Mouse (Mus musculus) cerebellum, postnatal 10 days (tissue): ENCODE data around the gene Baz1b.

Experiments used
- DNase-seq, 2 experiments: peaks; one replicate each; pipeline ENCODE4 v3.0.0; 2021; ENCODE audit warnings: mixed read lengths in 2 of 2

Baz1b gene

DNA sequence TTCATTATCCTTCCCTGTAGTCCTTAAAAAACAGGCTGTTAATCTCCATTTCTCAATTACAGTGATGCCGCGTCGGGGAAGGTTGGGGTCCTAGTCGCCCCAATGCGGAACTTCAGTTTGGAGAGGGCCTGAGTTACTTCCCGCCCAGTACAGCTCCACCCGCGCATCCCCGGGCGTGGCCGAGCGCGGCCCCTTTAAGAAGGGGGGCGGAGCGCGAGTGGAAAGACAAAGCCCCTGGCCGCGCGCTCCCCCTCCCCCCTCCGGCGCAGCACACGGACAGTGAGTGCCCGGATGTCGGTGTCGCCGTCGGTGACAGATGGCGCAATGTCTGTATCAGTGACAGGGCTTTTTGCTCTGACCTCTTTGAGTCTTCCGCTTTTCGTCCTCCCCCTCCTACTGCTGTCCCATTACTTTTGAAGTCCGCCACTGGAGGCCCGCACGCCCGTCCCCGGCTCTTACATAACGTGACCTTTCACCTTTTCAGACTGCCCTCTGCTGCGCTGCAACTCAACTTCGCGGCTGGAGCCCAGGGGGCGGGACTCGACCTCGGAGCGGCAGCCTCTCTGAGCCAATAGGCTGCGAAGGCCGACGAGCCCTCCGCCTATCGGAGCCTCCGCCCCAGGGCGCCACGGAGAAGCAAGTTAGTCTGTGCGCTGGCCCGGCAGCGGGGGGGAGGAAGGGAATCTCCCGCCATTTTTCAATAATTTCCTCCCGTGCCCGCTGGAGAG is at the start of gene Baz1b:
Baz1b (plus strand) TSS at position 644 of the 728 bp plus-strand sequence.
- DNase-seq: peak; percentile 99 to 100

DNA sequence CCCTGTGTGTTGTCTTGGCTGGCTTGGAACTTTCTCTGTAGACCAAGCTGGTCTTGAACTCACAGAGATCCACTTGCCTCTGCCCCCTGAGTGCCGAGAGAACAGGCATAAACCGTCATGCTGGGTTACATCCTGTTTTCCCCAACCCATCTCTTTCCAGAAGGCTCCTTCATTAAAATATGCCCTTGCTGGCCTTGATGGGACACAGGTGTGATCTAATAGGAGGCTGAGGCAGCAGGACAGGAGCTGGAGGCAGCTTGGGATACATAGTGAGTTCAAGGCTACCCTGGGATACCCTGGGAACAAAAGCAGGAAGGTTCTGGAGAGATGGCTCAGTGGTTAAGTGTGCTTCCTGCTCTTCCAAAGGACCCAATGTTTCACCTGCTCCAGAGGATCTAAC is 47.2 kb upstream of the Baz1b start:
- DNase-seq: no peak

DNA sequence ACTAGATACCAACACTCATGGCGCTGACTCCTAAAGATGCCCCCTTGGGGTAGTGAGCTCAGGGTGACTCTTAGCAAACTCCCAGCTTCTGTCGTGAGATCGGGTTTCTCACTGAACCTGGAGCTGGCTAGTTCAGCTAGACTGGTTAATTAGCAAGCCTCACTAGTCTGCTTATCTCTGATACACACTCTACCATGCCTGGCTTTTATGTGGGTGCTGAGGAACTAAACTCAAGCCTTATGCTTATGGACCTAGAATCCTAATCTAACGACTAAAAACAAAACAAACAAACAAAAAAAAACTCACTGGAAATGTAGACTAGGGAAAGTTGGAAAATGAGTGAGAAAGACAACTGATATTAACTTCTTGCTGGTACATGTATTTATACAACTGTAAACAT is 42.6 kb upstream of the Baz1b start:
- DNase-seq: no peak

DNA sequence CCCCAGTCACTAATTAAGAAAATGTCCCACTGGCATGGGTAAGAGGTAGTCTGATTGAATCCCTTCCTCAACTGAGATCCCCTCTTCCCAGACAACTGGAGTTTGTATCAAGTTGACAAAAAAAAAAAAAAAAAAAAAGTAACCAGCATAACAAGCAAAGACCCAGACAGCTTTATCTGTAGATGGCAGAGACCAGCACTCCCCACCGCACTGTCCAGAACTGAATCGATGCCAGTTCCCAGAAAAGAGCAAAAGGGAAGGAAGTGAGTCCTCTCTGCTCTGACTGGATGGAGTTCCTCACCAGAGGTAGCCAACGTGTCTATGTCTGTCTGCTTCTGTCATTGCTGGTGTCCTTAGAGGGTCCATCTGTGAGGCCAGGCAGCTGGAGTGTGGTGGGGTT is 41.5 kb upstream of the Baz1b start:
- no peak for DNase-seq

DNA sequence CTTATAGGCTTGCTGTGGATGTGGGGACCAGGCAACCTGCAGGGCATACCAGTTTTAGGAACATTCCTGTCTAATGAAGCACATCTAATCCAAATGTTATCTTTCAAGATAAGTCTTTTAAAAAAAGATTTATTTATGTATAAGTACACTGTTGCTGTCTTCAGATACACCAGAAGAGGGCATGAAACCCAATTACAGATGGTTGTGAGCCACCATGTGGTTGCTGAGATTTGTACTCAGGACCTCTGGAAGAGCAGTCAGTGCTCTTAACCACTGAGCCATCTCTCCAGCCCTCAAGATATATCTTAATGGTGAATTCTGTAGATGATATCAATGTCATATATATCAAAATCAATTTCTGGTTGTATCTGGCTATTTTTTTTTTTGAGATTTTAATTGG is 41.1 kb upstream of the Baz1b start:
- no peak for DNase-seq

DNA sequence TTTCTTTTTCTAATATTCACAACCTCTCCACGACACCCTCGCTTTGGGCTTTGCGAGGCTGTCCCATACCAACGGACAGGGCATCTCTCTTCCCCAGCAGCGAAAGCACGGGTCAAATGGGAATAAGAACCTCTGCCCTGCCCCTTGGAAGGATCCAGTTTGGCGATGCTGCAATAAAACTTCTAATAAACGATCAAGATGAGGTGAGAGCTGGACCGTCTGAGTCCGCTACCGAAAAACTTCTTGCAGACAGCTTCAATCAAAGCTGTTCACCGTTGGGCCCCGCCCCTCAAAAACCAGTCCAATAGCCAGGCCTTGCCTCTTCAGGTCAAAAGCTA is 38.4 kb upstream of the Baz1b start:
- no peak for DNase-seq

DNA sequence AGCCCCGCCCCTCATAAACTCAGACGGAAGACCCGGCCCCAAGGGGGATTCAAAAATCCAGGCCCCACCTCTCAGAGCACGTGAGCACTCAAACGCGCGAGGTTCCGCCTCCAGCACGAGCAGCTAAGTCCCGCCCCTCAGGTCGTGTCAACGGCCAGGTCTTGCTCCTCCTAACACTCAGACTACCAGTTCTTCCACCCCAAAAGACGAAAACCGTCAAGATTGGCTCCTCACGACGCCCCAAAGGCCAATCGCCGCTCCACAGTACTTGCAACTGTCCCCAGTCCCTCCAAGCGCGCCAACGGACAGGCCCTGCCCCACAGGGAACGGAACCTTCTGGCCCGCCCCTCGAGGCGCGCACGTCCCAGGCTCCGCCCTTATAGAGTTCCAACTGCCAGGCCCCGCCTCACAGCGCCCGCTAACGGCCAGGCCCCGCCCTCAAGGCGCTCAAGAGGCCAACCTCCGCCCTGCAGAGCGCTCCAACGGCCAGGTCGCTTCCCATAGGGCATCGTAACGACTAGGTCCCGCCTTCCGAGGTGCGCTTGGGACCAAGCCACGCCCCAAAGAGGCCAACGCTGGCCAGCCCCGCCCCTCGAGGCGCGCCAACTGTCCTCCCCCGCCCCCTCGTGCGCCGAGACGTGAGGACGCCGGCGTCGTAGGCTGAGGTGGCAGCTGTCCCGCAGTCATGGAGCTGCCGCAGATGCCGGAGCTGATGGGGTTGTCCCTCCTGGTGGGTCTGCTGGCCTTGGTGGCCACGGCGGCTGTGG is 37.8 kb upstream of the Baz1b start, which contains the start of gene Tbl2:
Tbl2 (plus strand) TSS at position 605 of the 767 bp plus-strand sequence.
- peak; percentile 99 to 100 for DNase-seq

DNA sequence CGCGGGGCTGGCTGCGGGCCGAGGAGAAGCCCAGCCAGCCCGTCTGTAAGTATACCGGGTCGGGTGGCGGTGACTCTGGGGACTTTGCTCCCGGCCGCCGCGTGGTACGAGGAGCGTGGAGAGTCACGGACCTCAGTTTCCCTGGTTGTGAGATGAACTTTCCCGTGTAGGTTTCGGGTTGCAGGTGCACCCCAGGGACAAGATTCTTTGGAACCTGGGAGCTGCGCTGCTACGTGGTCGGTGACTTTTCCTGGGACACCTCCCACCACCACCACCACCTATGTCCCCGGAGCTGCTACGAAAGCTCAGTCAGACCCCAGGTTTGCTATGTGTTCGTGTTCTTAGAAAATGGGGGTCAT is 37.3 kb upstream of the Baz1b start:
- no peak for DNase-seq

DNA sequence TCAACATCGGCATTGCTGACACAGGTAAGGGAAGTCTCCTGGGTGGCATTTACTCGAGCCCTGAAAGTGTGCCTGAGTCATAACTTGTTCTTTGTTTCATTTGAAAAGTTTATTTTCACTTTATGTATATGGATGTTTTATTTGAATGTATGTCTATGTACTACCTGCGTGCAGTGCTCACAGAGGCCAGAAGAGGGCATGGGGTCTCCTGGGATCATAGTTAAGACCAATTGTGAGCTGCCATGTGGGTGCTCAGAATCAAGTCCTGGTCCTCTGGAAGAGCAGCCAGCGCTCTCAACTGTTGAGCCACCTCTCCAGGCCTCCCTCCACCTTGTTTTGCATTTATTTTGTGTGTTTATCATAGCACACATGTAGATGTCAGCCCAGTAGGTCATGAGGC is 30.6 kb upstream of the Baz1b start:
- no peak for DNase-seq

DNA sequence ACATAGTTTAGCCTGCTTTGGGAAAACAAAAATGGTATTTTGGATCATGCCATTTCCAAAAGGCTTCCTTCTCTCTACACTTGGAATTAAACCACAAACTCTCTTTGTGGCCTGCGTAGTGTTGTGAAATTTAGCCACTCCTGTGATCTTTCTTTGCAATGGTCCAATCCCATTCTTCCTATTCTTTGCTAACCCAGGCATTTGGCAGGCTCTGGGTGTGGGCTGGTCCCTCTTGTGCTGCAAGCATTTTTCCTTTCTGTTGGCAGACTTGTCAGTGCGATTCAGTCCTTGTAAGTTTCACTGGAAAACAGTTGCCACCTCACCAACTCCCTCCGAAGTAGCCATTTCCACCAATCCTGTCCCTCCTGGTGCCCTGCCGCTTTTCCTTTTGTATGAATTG is 25.8 kb upstream of the Baz1b start:
- no peak for DNase-seq

DNA sequence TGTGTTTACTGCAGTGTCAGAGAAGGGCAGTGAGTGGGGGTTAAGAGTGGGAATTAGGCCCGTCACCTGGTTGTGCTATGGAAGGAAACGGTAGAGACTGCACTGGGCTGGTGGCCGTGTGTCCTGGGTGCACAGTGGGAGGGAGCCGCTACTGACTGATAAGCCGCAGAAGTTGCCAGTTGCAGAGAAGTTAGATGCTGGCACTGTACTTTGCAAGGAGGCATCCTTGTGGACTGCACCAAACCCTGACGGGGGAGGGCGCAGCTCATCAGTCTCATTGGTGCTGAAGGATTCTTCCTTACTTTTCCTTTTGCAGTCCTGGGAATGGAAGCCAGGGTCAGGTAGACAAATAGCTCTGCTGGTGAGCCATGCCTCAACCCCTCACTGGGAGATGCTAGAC is 25.4 kb upstream of the Baz1b start:
- no peak for DNase-seq

DNA sequence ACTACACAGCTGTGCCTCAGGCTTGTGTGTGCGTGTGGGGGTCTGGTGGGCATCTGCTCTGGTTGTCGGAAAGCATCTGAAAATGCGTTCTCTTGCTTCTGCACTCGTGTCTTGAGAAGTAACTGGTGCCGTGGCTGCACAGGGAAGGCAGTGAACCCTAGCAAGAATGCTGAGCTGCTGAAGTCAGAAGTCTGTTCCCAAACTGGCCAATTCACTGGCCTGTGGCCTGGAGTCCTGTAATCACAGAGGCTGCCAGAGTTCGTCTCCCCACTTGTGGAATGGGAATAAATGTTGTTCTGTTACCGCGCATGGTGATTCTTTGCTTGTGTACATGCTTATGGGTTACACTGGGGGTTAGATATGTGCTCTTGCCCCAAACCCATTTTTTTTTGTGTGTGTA is 24.7 kb upstream of the Baz1b start:
- no peak for DNase-seq

DNA sequence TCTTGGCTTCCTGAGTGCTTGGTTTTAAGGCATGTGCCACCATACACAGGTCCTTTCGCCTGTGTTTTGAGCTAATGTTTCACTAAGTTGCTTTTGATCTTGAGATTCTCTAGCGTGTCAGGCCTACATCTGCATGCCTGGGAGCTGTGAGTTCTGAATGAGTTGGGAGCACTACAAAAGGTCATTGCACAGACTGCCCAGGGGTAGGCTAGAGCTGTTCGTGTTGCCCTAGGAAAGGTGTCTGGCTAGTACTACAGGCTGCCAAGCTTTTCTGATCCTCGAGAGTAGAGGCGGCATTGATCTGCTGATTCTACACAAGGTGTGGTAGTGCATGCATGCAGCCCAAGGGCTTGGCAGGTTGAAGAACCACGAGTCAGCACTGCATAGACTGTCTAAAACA is 24.2 kb upstream of the Baz1b start:
- no peak for DNase-seq

DNA sequence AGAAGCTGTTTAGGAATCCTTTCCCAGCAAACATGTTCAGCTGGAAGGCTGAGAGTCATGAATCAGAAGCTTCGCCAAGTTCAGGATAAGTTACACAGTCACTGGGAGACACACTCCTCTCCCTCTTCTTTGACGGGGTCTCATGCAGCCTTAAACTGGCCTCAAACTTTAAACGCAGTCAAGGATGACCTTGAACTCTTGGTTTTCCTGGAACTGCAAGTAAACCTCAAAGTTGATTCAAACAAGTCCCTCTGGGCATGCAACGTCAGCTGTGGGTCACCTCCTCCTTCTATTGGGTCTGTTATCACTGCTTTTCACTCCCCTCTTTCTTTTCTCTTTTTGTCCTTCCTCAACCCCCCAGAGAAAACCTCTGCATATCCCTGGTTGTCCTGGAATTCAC is 20.2 kb upstream of the Baz1b start:
- DNase-seq: no peak

DNA sequence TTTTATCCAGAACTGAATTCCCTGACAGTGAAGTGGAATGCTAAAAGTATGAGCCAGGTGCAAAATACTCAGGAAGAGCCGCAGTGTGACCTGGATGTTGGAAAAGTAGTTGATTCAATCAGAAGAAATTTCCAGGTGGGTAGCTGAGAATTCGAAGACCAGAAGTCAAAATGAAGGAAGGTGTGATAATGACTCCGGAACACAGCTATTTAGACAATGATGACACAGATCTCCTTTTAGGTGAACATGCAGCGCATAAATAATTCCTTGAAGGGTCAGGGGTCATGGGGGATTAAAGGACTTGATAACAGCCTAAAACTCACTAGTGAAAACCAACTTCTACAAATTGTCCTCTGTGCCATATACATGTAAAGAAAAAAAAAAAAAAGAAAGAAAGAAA is 19.6 kb upstream of the Baz1b start:
- no peak for DNase-seq

DNA sequence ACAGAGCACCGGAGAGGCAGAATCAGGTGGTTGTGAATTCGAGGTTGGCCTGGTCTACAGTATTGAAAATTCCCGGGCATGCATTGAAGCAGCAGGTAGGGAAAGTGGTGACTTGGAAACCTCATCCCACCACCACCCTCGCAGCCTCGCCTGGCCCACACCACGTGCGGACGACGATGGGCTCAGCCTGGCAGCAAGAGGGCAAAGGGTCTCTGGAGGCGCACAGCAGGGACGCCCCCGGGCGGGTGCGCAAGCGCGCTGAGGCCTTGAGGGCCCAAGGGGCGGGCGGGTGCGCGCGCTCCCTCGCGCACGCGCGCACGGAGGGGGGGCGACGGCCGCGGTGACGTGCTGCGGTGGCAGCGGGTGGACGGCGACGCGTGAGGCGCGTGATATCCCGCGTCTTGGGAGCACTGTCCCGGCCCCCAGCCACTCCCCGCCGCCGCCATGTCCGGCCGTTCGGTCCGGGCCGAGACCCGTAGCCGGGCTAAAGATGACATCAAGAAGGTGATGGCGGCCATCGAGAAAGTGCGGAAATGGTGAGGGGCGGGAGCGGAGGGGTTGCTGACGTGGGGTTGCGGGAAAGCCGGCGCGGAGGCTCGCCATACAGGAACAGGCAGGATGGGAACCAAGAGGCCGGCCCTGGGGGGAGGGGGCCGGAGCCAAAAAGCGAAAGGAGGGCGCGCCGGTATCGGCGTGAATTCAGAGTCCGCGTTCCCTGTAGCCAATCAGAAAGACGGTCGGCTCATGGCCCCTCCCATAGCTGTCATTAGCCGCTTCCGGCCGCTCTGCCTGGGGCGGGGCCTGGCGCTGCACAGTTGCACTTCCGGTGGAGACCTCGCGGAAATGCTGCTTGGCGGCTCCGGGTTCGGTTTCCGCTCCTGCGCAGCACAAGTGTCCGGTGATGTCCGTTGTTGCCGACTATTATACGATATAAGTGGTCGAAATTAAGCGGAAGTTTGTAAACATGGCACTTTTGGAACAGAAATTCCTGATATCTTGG is 18.7 kb upstream of the Baz1b start, which contains the start of gene Bcl7b:
Bcl7b (plus strand) TSS at position 221 of the 1,000 bp plus-strand sequence.
- DNase-seq: peak; percentile 97 to 98

DNA sequence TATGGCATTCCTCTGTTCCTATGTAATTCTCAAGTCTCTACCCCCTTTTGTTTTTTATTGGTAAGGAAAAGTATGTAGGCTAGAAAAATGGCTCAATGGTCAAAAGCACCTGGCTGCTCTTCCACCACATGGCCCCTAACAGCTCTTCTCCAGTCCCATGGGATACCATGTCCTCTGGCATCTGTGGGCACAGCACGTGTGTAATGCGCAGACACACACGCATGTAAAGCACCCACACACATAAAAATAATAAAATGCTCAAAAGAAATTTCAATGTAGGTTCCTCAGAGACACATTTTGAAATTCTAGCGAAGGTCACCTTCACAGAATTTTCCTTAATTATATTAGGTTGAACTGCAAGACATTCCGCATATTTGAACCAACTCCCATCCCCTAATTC is 17.6 kb upstream of the Baz1b start:
- DNase-seq: no peak

DNA sequence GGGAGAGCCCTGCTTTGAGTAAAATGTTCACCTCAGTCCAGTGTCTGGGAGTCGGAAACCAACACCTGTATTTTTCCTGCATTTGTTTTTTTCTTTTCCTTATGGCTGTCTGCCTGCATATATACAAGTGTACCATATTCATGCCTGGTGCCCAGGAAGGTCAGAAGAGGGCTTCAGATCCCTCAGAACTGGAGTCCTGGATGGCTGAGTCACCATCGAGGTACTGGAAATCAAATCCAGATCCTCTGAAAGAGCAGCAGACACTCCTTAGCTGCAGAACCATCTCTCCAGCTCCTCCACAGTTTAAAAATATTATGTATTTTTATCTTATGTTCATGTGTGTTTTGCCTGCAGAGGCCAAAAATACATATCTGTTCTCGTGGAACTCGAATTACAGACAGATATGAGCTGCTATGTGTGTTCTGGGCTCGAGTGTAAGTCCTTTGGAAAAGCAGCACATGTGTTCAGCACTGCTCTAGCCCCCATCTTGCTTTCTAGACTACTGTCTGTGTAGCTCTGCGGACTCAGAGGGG is 15.3 kb upstream of the Baz1b start:
- no peak for DNase-seq

DNA sequence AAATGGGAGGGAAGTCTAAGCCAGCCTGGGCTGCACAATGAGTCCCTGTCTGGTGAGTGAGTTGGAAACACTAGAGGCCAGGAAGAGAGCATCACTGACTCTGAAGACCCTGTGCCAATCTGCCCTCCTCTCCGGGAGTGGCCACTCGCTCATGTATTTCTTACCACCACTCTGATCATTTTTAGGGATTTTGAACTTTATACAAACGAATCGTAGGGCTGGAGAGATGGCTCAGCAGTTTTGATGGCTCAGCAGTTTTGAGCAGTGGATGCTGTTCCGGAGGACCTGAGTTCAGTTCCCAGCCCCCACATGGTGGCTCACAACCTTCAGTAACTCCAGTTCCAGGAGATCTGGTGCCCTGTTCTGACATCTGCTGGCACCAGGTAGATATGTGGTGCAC is 14.1 kb upstream of the Baz1b start:
- no peak for DNase-seq

DNA sequence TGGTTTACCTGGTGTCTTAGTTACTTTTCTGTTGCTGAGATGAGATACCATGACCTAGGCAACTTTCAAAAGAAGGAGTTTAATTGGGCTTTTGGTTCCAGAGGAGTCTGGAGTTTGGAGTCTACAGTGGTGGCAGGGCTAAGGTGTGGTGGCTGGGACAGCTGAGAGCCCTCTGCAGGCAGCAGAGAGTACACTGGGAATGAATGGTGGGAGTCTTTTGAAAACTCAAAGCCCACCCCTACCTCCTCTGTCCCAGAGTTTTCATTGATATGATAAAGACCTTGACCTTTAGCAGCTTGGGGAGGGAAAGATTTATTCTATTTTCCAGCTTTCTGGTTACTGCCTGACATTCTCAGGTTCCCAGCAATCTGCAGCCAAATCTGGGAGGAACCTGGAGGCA is 12.0 kb upstream of the Baz1b start:
- no peak for DNase-seq

DNA sequence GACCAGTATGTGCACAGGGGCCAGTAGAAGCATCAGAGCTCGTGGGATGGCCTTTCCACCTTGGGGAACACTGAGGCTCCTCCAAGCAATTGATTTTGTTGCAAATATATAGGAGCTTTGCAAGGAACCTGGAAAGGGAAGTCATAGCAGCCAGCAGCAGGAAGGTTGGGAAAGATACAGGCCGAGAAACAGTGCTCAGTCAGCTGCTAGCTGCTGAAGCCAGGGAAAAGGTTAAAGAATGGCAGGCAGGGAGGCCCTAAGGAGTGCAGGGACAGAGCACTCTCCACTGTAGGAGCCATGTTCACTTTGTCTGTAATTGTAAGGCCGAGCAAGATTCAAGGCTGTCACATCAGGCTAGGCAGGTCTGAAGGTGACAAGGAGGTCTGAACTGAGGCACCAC is 8.5 kb upstream of the Baz1b start:
- no peak for DNase-seq

DNA sequence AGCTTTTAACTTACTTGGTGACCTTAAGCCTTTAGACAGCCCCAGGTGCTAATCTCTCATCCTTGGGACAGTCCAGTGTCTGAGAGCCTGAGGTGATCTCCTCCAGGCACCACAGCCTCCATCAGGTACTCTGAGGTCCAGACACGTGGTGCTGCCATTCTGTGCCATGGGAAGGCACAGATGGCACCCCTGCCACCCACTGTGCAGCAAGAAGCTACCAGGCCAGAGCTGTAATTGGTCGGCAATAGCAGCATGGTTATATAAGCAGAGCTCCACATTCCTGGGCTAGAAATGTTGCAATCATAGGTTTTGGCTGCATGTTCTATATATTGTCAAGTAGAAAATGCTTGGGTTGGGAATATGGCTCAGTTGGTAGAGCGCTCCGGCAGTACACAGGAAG is 8.1 kb upstream of the Baz1b start:
- peak; percentile 91 to 93 for DNase-seq

DNA sequence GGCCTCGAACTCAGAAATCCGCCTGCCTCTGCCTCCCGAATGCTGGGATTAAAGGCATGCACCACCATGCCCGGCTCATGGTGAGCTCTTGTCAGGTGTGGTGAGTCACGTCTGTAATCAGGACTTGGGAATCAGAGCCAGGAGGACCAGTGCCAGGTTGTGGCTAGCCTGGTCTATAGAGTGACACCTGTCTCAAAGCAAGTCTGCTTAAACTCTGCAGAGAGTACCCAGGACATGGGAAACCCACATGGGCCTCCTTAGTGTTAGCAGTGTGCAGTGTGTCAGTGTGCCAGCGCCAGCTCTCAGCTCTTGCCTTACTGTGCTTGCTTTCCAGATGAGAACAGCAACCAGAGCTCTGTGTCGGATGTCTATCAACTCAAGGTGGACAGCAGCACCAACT is 7.4 kb upstream of the Baz1b start:
- DNase-seq: peak; percentile 44 to 50
